Mouse (Mus musculus): ENCODE measurements at regions not wholly inside any gene's neighbourhood (a gene's known extent, or its start where the extent isn't known, plus 50 kb on each side); places are given as distances from the start of the nearest gene placed in this dataset.

DNA sequence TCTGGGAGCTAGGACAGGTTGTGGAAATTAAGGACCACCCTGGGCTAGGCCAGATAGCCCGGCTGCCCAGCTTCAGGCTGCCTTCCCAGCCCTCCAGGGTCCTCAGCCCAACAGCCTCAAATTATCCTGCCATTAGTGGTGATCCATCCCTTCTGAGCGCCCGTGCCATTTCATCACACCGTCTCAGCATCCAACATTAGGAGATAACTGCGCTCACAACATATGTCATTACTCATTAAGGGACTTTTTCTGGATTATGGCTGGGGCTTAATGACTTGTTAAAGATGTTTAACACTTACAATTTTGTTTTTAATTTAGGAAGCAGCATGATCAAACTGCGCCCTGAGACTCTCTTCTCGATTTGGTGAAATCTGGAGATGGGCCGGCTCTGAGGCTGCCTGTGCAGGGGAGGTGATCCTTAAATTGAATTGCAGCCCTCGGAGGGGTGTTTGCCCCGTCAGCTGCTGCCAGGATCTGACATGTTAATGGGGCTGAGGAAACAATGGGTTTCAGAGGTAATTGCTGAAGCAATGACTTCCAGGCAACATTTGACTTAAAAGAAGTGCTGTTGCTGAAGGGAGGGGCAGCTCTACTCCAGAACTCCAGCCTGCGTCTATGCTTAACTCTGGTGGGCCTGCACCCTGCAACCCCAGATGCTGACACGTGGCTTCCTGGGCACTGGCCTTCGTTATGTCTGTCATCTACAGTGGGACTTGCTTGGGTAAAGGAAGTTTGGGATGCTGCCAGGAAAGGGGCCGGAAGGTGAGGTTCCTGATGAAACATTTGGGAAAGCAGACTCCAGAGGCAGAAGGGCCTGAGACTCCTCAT is 154.9 kb downstream of the 3100002H09Rik start:
- H3K4me2 ChIP-seq (ENCODE audit: low read depth, low read length): no peak overlapping the region
- peaks cover 2% of the 10 kb centered on the region for H3K4me1 ChIP-seq (ENCODE audit: insufficient read depth, low read length)
- H3K9me3 ChIP-seq (ENCODE audit: low read length): no peaks in the 10 kb centered on the region
- no peak overlapping the region for H3K27ac ChIP-seq
- DNase-seq (ENCODE audit: low spot score) (peak; percentile 49), ATAC-seq (no peak)
- H3K4me3 ChIP-seq (ENCODE audit: low read length): no peak overlapping the region
- no peak overlapping the region for H3K9ac ChIP-seq (replicated peaks; ENCODE audit: low read length)
- H3K27me3 ChIP-seq (ENCODE audit: insufficient read depth, low read length): 0 out of 2 replicates have a peak, but pooled peaks cover 3% of the 10 kb centered on the region
- no peaks in the 10 kb centered on the region for H3K36me3 ChIP-seq (ENCODE audit: insufficient read depth, low read length)
- TF ChIP-seq CTCF (IDR thresholded peaks at IDR 0.05; ENCODE audit: low read depth): no peak
- whole genome bisulfite sequencing: 30% methylated on average over 14 of the region's 14 CpGs

DNA sequence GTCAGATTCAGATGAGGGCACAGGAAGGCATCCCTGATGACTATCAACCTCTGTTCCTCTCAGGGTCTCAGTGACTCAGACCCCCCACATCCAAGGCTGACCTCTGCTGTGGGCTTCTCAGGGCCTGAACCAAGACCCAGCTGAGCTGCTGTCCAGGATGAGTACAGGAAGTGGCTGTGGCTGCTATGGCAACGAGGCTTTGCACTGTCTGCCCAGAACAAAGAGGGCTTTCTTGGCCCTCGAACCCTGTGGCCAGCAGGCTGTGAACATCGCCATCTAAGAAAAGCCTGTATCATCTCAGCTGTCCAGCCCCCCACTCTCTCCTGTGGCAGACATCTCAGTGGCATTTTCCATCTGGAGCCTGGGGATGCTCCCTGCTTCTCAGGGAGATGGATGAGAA is 159.5 kb downstream of the 3100002H09Rik start:
- DNase-seq (ENCODE audit: low spot score): peak; percentile 68
- ATAC-seq: peak; percentile 81
- TF ChIP-seq CTCF (IDR thresholded peaks at IDR 0.05; ENCODE audit: low read depth): no peak
- peaks cover 2% of the 10 kb centered on the region for H3K4me1 ChIP-seq (ENCODE audit: insufficient read depth, low read length)
- H3K27me3 ChIP-seq (ENCODE audit: insufficient read depth, low read length): no peaks in the 10 kb centered on the region
- 13% methylated on average over 3 of the region's 3 CpGs for WGBS
- H3K4me2 ChIP-seq (ENCODE audit: low read depth, low read length): no peak overlapping the region
- 0 out of 2 replicates have a peak overlapping the region, but pooled peaks have one; percentile 4 for H3K27ac ChIP-seq
- H3K9me3 ChIP-seq (ENCODE audit: low read length): no peaks in the 10 kb centered on the region
- no peak overlapping the region for H3K9ac ChIP-seq (replicated peaks; ENCODE audit: low read length)
- no peak overlapping the region for H3K4me3 ChIP-seq (ENCODE audit: low read length)
- H3K36me3 ChIP-seq (ENCODE audit: insufficient read depth, low read length): no peaks in the 10 kb centered on the region

DNA sequence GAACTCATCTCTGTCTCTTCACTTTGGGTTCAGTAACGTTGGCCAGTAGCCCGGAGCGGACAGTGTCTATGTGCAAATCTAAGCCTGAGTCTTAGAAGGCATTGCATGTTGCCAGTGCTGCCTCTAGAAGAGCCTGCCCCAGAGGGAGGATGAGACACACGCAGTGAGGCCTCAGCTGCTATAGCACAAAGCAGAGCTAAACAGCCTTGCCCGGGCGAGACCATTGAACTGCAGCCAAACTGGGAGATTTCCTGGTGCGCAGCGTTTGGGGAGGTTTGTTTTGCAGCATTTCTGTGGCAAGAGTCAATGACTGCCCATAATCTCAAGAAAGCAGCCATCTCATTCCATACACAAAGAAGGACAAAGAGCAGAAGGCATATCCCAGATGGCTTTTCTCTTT is 164.0 kb downstream of the 3100002H09Rik start:
- Histone ChIP-seq H3K9ac (replicated peaks; ENCODE audit: low read length) (no peak overlapping the region), H3K4me3 (ENCODE audit: low read length) (no peak overlapping the region), H3K27me3 (ENCODE audit: insufficient read depth, low read length) (peaks cover 18% of the 10 kb centered on the region), H3K9me3 (ENCODE audit: low read length) (no peaks in the 10 kb centered on the region), H3K4me1 (ENCODE audit: insufficient read depth, low read length) (peaks cover 3% of the 10 kb centered on the region), H3K27ac (no peak overlapping the region), H3K36me3 (ENCODE audit: insufficient read depth, low read length) (no peaks in the 10 kb centered on the region), H3K4me2 (ENCODE audit: low read depth, low read length) (no peak overlapping the region)
- no peak for TF ChIP-seq CTCF (IDR thresholded peaks at IDR 0.05; ENCODE audit: low read depth)
- 30% methylated on average over 8 of the region's 8 CpGs for WGBS
- peak; percentile 75 for DNase-seq (ENCODE audit: low spot score)
- ATAC-seq: no peak

DNA sequence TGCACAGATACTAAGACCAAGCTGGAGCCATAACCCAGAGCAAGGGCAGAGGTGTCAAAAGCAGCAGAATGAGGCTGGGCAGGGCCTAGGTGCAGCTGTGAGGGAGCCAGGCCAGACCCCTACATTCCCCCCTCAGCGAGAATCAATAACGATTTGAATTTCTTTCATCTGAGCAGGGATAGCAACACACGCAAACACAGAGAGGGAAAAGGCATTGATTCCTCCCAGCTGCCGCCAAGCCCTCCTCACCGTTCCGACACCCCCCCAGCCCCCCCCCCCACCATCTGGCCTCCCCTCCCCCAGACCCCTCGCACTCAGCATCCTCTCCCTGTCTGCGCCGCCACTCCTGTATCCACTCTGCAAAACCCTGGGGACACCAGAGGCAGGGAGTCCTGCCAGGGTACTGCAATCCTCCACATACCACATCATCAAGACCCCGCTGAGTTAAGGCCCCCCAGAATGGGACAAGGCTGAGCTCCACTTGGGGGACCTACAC is 166.9 kb downstream of the 3100002H09Rik start:
- Histone ChIP-seq H3K9ac (replicated peaks; ENCODE audit: low read length) (no peak overlapping the region), H3K27me3 (ENCODE audit: insufficient read depth, low read length) (peaks cover 22% of the 10 kb centered on the region), H3K9me3 (ENCODE audit: low read length) (no peaks in the 10 kb centered on the region), H3K4me2 (ENCODE audit: low read depth, low read length) (0 out of 2 replicates have a peak overlapping the region, but pooled peaks have one; percentile 13), H3K36me3 (ENCODE audit: insufficient read depth, low read length) (no peaks in the 10 kb centered on the region), H3K27ac (no peak overlapping the region), H3K4me3 (ENCODE audit: low read length) (no peak overlapping the region), H3K4me1 (ENCODE audit: insufficient read depth, low read length) (peaks cover 3% of the 10 kb centered on the region; the same call in 1 of the 2 replicates)
- ATAC-seq: peak; percentile 38; the same call in 1 of the 2 replicates
- 8% methylated on average over 8 of the region's 10 CpGs for WGBS
- DNase-seq (ENCODE audit: low spot score): no peak
- no peak for TF ChIP-seq CTCF (IDR thresholded peaks at IDR 0.05; ENCODE audit: low read depth)

DNA sequence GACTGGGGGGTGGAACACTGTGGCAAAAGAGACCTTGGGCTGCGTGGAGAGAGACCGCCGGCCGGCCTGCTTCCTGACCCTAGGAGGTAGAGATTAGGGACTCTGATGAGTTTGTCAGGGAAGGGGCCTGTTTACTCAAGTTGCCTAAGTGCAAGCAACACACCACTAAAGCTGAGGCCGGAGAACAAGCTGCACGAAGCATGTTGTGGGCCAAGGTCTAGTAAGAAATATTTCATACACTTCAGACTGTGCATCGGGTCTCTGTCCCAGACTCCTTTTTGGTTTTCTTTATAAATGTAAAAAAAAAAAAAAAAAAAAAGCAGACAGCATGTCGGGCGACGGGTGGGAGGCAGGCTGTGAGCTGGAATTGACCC is 167.5 kb downstream of the 3100002H09Rik start:
- Histone ChIP-seq H3K27ac (no peak overlapping the region), H3K27me3 (ENCODE audit: insufficient read depth, low read length) (peaks cover 26% of the 10 kb centered on the region), H3K4me3 (ENCODE audit: low read length) (no peak overlapping the region), H3K9me3 (ENCODE audit: low read length) (no peaks in the 10 kb centered on the region), H3K36me3 (ENCODE audit: insufficient read depth, low read length) (no peaks in the 10 kb centered on the region), H3K4me2 (ENCODE audit: low read depth, low read length) (no peak overlapping the region), H3K9ac (replicated peaks; ENCODE audit: low read length) (no peak overlapping the region), H3K4me1 (ENCODE audit: insufficient read depth, low read length) (peaks cover 3% of the 10 kb centered on the region; the same call in 1 of the 2 replicates)
- no peak for ATAC-seq
- TF ChIP-seq CTCF (IDR thresholded peaks at IDR 0.05; ENCODE audit: low read depth): no peak
- no peak for DNase-seq (ENCODE audit: low spot score)
- 34% methylated on average over 10 of the region's 10 CpGs for WGBS

DNA sequence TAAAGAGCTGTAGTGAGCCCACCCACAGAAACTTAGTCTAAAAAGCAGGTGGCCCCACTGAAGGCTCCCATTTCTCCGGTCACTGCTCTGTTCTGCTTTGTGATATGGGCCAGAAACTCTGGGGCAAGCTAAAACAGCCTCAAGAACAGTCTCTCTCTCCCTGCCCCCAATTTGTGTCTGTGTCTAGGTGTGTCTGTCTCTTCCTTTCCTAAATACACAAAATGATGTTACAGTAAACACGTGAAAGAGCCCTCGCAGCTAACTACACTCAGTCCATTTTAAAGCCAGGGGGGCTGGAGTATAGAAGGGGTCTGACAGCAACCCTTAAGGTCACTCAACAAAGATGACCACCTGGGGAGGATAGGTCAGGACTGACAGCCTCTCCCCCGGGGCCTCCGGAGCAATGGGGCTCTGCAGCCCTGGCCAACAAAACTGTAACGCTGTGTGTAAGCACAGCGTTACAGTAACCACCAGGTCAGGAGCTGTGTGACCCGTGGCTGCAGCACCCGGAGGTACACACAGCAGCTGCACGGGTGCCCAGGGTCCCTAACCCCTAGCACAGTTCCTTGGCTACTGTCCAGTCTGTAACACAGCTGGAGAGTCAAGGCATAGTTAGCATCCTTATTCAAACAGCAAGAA is 168.0 kb downstream of the 3100002H09Rik start:
- Histone ChIP-seq H3K9me3 (ENCODE audit: low read length) (no peaks in the 10 kb centered on the region), H3K27ac (no peak overlapping the region), H3K4me2 (ENCODE audit: low read depth, low read length) (no peak overlapping the region), H3K4me1 (ENCODE audit: insufficient read depth, low read length) (peaks cover 3% of the 10 kb centered on the region; the same call in 1 of the 2 replicates), H3K27me3 (ENCODE audit: insufficient read depth, low read length) (peaks cover 26% of the 10 kb centered on the region), H3K9ac (replicated peaks; ENCODE audit: low read length) (no peak overlapping the region), H3K4me3 (ENCODE audit: low read length) (no peak overlapping the region), H3K36me3 (ENCODE audit: insufficient read depth, low read length) (no peaks in the 10 kb centered on the region)
- no peak for DNase-seq (ENCODE audit: low spot score)
- 23% methylated on average over 10 of the region's 10 CpGs for WGBS
- ATAC-seq: no peak
- TF ChIP-seq CTCF (IDR thresholded peaks at IDR 0.05; ENCODE audit: low read depth): no peak
